Comparison of ENCODE assay signal across 17 mouse cellular contexts in genomic region chr5:98937879-98938278, GRCm38 (mm10).
A peak's percentile ranks its signal among the peaks of the same experiment; 100 is the strongest.
DNase-seq lines count a peak whose midpoint lies in the region; ATAC-seq and TF ChIP-seq lines count a peak whose summit lies in the region.
"Had no signal": no experiment of that assay in that cellular context is flagged by ENCODE, and none has a peak within 500 bp of the region (broad histone marks: within the 10 kb centered on the region; RNA-seq: fewer than 3 reads in every experiment).

No protein-coding gene starts in this region.

- 52% methylated on average over 4 of the region's 4 CpGs for WGBS in hindbrain, embryonic 13.5 days
- 66% methylated on average over 4 of the region's 4 CpGs for WGBS in hindbrain, embryonic 11.5 days
- 19% methylated on average over 4 of the region's 4 CpGs for whole genome bisulfite sequencing in kidney, postnatal 0 days
- WGBS in neural tube, embryonic 12.5 days, result 45% methylated on average over 4 of the region's 4 CpGs
- WGBS in intestine, postnatal 0 days, result 47% methylated on average over 4 of the region's 4 CpGs

- TF ChIP-seq CTCF in kidney, postnatal 0 days (IDR thresholded peaks at IDR 0.05; ENCODE audit: low read depth), result no peak
- no peak for TF ChIP-seq CTCF in intestine, postnatal 0 days (IDR thresholded peaks at IDR 0.05; ENCODE audit: low read depth)

- no peaks in the 10 kb centered on the region for H3K9me3 ChIP-seq in hindbrain, embryonic 13.5 days
- H3K9me3 ChIP-seq in hindbrain, embryonic 11.5 days (ENCODE audit: control insufficient read depth, low read length), result no peaks in the 10 kb centered on the region
- no peaks in the 10 kb centered on the region for H3K9me3 ChIP-seq in kidney, postnatal 0 days (replicated peaks; ENCODE audit: low read length)
- no peaks in the 10 kb centered on the region for H3K9me3 ChIP-seq in neural tube, embryonic 12.5 days
- H3K9me3 ChIP-seq in intestine, postnatal 0 days (ENCODE audit: control insufficient read depth), result no peaks in the 10 kb centered on the region
- H3K9me3 ChIP-seq: embryonic facial prominence, embryonic 12.5 days; forebrain, embryonic 15.5 days; heart, embryonic 13.5 days had no signal

- H3K27me3 ChIP-seq in hindbrain, embryonic 13.5 days, result no peaks in the 10 kb centered on the region
- no peaks in the 10 kb centered on the region for H3K27me3 ChIP-seq in hindbrain, embryonic 11.5 days (ENCODE audit: control insufficient read depth, insufficient read depth, low read length)
- no peaks in the 10 kb centered on the region for H3K27me3 ChIP-seq in kidney, postnatal 0 days (ENCODE audit: insufficient read depth, low read length)
- H3K27me3 ChIP-seq in neural tube, embryonic 12.5 days (replicated peaks), result no peaks in the 10 kb centered on the region
- no peaks in the 10 kb centered on the region for H3K27me3 ChIP-seq in intestine, postnatal 0 days (replicated peaks; ENCODE audit: control insufficient read depth, insufficient read depth, low read length)
- H3K27me3 ChIP-seq: embryonic facial prominence, embryonic 12.5 days; forebrain, embryonic 15.5 days; heart, embryonic 13.5 days had no signal

- H3K27ac ChIP-seq in hindbrain, embryonic 13.5 days, result 0 out of 2 replicates have a peak overlapping the region, but pooled peaks have one; percentile 2
- no peak overlapping the region; the same call in 1 of the 2 replicates for H3K27ac ChIP-seq in hindbrain, embryonic 11.5 days (ENCODE audit: low read depth, low read length)
- H3K27ac ChIP-seq in kidney, postnatal 0 days, result no peak overlapping the region
- H3K27ac ChIP-seq in neural tube, embryonic 12.5 days, result no peak overlapping the region
- no peak overlapping the region for H3K27ac ChIP-seq in intestine, postnatal 0 days (ENCODE audit: low read depth, low read length)
- H3K27ac ChIP-seq: embryonic facial prominence, embryonic 12.5 days; forebrain, embryonic 15.5 days; heart, embryonic 13.5 days had no signal

- ATAC-seq in hindbrain, embryonic 13.5 days (ENCODE audit: low FRiP score), result peak; percentile 29; the same call in 1 of the 2 replicates
- ATAC-seq in hindbrain, embryonic 11.5 days (ENCODE audit: low FRiP score), result no peak
- ATAC-seq in kidney, postnatal 0 days (replicated peaks; ENCODE audit: low FRiP score, low read depth), result no peak
- 0 out of 2 replicates have a peak, but pooled peaks have one; percentile 56 for ATAC-seq in neural tube, embryonic 12.5 days (ENCODE audit: low FRiP score, low read depth)
- ATAC-seq in intestine, postnatal 0 days, result no peak
- ATAC-seq: forebrain, embryonic 15.5 days had no signal

- H3K4me1 ChIP-seq in hindbrain, embryonic 13.5 days (replicated peaks), result peaks cover 18% of the 10 kb centered on the region
- no peaks in the 10 kb centered on the region; the same call in 1 of the 2 replicates for H3K4me1 ChIP-seq in hindbrain, embryonic 11.5 days (replicated peaks; ENCODE audit: control insufficient read depth, insufficient read depth, low read length)
- H3K4me1 ChIP-seq in kidney, postnatal 0 days (replicated peaks; ENCODE audit: insufficient read depth, low read length), result no peaks in the 10 kb centered on the region
- peaks cover 6% of the 10 kb centered on the region; the same call in 1 of the 2 replicates for H3K4me1 ChIP-seq in neural tube, embryonic 12.5 days
- no peaks in the 10 kb centered on the region for H3K4me1 ChIP-seq in intestine, postnatal 0 days (replicated peaks; ENCODE audit: control insufficient read depth, insufficient read depth, low read length)

- no peak overlapping the region for H3K4me3 ChIP-seq in hindbrain, embryonic 13.5 days
- no peak overlapping the region for H3K4me3 ChIP-seq in hindbrain, embryonic 11.5 days (ENCODE audit: low read depth, low read length)
- no peak overlapping the region for H3K4me3 ChIP-seq in kidney, postnatal 0 days (replicated peaks; ENCODE audit: low read depth, low read length)
- no peak overlapping the region for H3K4me3 ChIP-seq in neural tube, embryonic 12.5 days
- H3K4me3 ChIP-seq in intestine, postnatal 0 days (ENCODE audit: low read depth, low read length), result no peak overlapping the region
- H3K4me3 ChIP-seq: embryonic facial prominence, embryonic 12.5 days; forebrain, embryonic 15.5 days; heart, embryonic 13.5 days had no signal

- no peak overlapping the region for H3K9ac ChIP-seq in hindbrain, embryonic 13.5 days
- no peak overlapping the region for H3K9ac ChIP-seq in hindbrain, embryonic 11.5 days (ENCODE audit: low read depth, low read length)
- H3K9ac ChIP-seq in kidney, postnatal 0 days (ENCODE audit: low read depth, low read length), result no peak overlapping the region
- H3K9ac ChIP-seq in neural tube, embryonic 12.5 days, result no peak overlapping the region
- H3K9ac ChIP-seq in intestine, postnatal 0 days (ENCODE audit: low read depth, low read length), result no peak overlapping the region
- H3K9ac ChIP-seq: embryonic facial prominence, embryonic 12.5 days; forebrain, embryonic 15.5 days; heart, embryonic 13.5 days had no signal

- no peaks in the 10 kb centered on the region for H3K36me3 ChIP-seq in hindbrain, embryonic 13.5 days
- H3K36me3 ChIP-seq in hindbrain, embryonic 11.5 days (ENCODE audit: control insufficient read depth, insufficient read depth, low read length), result no peaks in the 10 kb centered on the region
- no peaks in the 10 kb centered on the region for H3K36me3 ChIP-seq in kidney, postnatal 0 days (ENCODE audit: insufficient read depth, low read length)
- no peaks in the 10 kb centered on the region for H3K36me3 ChIP-seq in neural tube, embryonic 12.5 days
- H3K36me3 ChIP-seq in intestine, postnatal 0 days (ENCODE audit: control insufficient read depth, insufficient read depth), result peaks cover 7% of the 10 kb centered on the region; the same call in 1 of the 2 replicates
- H3K36me3 ChIP-seq: embryonic facial prominence, embryonic 12.5 days; forebrain, embryonic 15.5 days; heart, embryonic 13.5 days had no signal

- no peak for DNase-seq in hindbrain, embryonic 11.5 days (ENCODE audit: low spot score)
- peak; percentile 28 for DNase-seq in kidney, postnatal 0 days (ENCODE audit: low spot score)
- no peak for DNase-seq in kidney, adult 18-20 months
- no peak for DNase-seq in neural tube, embryonic 10.5 days (ENCODE audit: extremely low spot score, low spot score)
- DNase-seq: adrenal gland, postnatal 10 days; cerebellum, adult 11-12 months; cerebellum, adult 9-10 months; cerebellum, postnatal 25 days; gastrocnemius, postnatal 36 days; heart, adult 11 months; heart, postnatal 36 days had no signal

- no peak overlapping the region for H3K4me2 ChIP-seq in hindbrain, embryonic 13.5 days
- no peak overlapping the region for H3K4me2 ChIP-seq in hindbrain, embryonic 11.5 days (replicated peaks; ENCODE audit: low read depth, low read length)
- H3K4me2 ChIP-seq in kidney, postnatal 0 days (ENCODE audit: low read length), result no peak overlapping the region
- H3K4me2 ChIP-seq in neural tube, embryonic 12.5 days (replicated peaks), result no peak overlapping the region
- H3K4me2 ChIP-seq in intestine, postnatal 0 days (replicated peaks; ENCODE audit: low read depth), result no peak overlapping the region
- H3K4me2 ChIP-seq: embryonic facial prominence, embryonic 12.5 days; forebrain, embryonic 15.5 days; heart, embryonic 13.5 days had no signal

Comparison
In these comparisons a context has a peak if more than half of its experiments do, and no peak if none do; other contexts are left out.
1. ATAC-seq: peak in hindbrain, embryonic 13.5 days (single experiment) and neural tube, embryonic 12.5 days (single experiment); none in hindbrain, embryonic 11.5 days (single experiment), kidney, postnatal 0 days (single experiment) and intestine, postnatal 0 days (single experiment).